Mouse (Mus musculus) intestine, postnatal 0 days (tissue): Measurements from ENCODE around the gene Apoc2. TPM values are rescaled to one million over a fixed set of nuclear protein-coding genes. Genes with fewer than 3 reads are reported as not detected.

Experiments
- ATAC-seq: fragments of 200-750 bp; cut with Nextera tagmentation; 2 replicates; pipeline ENCODE4 v1.8.0; 2017; ENCODE audit warnings: mild to moderate bottlenecking, moderate TSS enrichment, moderate library complexity
- H3K27ac ChIP-seq: fragments of 300-500 bp; sonication (generic); 2 replicates; pipeline ENCODE4 v1.5.1; 2014; ENCODE audit warnings: mild to moderate bottlenecking, low read depth, low read length, moderate library complexity
- H3K27me3 ChIP-seq: fragments of 300-500 bp; sonication (generic); replicated peaks from 2 replicates; pipeline ENCODE4 v1.6.1; 2014; ENCODE audit warnings: low read length, mixed read lengths; ENCODE audit not compliant: control insufficient read depth, insufficient read depth
- H3K36me3 ChIP-seq: fragments of 300-500 bp; sonication (generic); 2 replicates; pipeline ENCODE4 v1.6.1; 2014; ENCODE audit warnings: mild to moderate bottlenecking, moderate library complexity; ENCODE audit not compliant: control insufficient read depth, insufficient read depth
- H3K4me1 ChIP-seq: fragments of 300-500 bp; sonication (generic); replicated peaks from 2 replicates; pipeline ENCODE4 v1.6.1; 2014; ENCODE audit warnings: antibody characterized with exemption, low read length, mixed read lengths; ENCODE audit not compliant: control insufficient read depth, insufficient read depth
- H3K4me2 ChIP-seq: fragments of 300-500 bp; sonication (generic); replicated peaks from 2 replicates; pipeline ENCODE4 v1.6.1; 2014; ENCODE audit warnings: low read depth, mild to moderate bottlenecking, moderate library complexity
- H3K4me3 ChIP-seq: fragments of 300-500 bp; sonication (generic); 2 replicates; pipeline ENCODE4 v1.5.1; 2014; ENCODE audit warnings: low read depth, low read length
- H3K9ac ChIP-seq: fragments of 300-500 bp; sonication (generic); 2 replicates; pipeline ENCODE4 v1.6.1; 2014; ENCODE audit warnings: mild to moderate bottlenecking, low read depth, low read length
- H3K9me3 ChIP-seq: fragments of 300-500 bp; sonication (generic); 2 replicates; pipeline ENCODE4 v1.6.1; 2016; ENCODE audit warnings: mixed run types; ENCODE audit not compliant: control insufficient read depth
- CTCF ChIP-seq: sonication (generic); IDR thresholded peaks from 2 replicates; pipeline ENCODE4 v1.5.1; 2016; ENCODE audit warnings: low read depth, mild to moderate bottlenecking, control low read depth, antibody characterized with exemption, moderate library complexity
- WGBS: fragments of 180-500 bp; shearing (Covaris S2); extraction: QIAGEN DNeasy Blood & Tissue Kit; methylation state at CpG from one replicate; pipeline ENCODE4 v1.1.7; 2014; 5-methylcytosine and 5-hydroxymethylcytosine counted together
- polyA plus RNA-seq: library from polyadenylated mRNA; unstranded; fragments of >200 nt; fragmentation: Nextera tagmentation; extraction: Ambion mirVana; gene quantifications from 2 replicates; pipeline ENCODE4 v1.2.1, GENCODE M21; 2015

Apoc2 gene
- polyA plus RNA-seq, 1 experiment from 2014 or later = 12,482 TPM

DNA sequence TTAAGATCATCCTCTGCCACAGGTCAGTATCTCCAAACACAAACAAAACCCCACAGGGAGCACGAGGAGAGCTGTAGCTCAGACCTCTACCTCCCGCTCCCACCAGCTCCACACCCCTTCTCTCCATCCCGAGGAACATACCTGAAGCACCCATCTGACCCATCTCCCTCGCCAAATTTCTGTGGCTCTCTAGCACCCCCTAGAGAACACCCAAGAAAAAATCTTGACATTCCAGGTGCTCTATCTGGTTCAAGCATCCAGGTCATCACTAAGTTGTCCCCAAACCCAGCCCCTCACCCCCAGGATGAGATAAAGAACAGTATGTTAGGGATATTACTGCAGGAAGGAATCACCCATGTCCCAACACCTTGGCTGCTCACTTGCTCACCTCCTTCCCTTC is 35.5 kb upstream of the Apoc2 start:
- TF ChIP-seq CTCF = peak; percentile 73
- peaks cover 50% of the 10 kb centered on the region for H3K36me3 ChIP-seq
- no peak overlapping the region for H3K9ac ChIP-seq
- H3K4me2 ChIP-seq = no peak overlapping the region
- no peaks in the 10 kb centered on the region for H3K27me3 ChIP-seq
- no peak overlapping the region for H3K4me3 ChIP-seq
- no peaks in the 10 kb centered on the region; the same call in 1 of the 2 replicates for H3K4me1 ChIP-seq
- 34% methylated on average over 4 of the region's 4 CpGs for WGBS
- H3K27ac ChIP-seq = no peak overlapping the region
- ATAC-seq = no peak
- H3K9me3 ChIP-seq = no peaks in the 10 kb centered on the region

DNA sequence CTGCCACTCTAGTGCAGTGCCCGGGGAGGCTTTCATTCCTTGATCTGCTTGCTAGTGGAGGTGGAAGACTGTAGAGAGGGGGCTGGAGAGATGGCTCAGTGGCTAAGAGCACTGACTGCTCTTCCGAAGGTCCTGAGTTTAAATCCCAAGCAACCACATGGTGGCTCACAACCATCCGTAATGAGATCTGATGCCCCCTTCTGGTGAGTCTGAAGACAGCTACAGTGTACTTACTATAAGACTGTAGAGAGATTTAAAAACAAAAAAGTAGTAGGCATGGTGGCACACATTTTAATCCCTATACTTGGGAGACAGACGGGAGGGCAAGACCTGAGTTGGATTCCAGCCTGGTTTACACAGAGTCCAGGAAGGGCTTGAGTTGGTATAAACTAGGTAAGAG is 34.7 kb upstream of the Apoc2 start:
- 63% methylated on average over 4 of the region's 4 CpGs for WGBS
- Histone ChIP-seq H3K4me3 (no peak overlapping the region), H3K9ac (no peak overlapping the region), H3K4me1 (no peaks in the 10 kb centered on the region; the same call in 1 of the 2 replicates), H3K4me2 (no peak overlapping the region), H3K27me3 (no peaks in the 10 kb centered on the region), H3K27ac (no peak overlapping the region), H3K36me3 (peaks cover 50% of the 10 kb centered on the region), H3K9me3 (no peaks in the 10 kb centered on the region)
- ATAC-seq = no peak
- TF ChIP-seq CTCF = peak; percentile 71

DNA sequence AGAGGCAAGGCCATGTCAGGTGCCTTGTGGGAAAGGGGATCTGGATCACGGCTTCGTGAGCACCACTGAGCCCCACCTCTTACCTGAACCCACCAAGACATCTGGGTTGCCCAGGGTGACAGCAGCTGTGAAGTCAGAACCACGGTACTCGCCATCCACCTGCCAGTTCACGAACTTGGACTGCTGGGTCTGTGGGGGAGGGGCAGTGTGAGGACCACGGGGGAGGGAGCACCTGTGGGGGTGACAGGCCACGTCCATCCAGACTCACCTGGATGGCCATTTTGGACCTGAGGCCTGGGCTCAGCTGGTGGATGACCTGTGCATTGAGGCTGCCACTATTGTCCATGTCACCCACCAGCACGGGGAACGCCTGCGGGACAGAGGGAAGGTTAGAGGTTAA is 32.9 kb upstream of the Apoc2 start:
- H3K4me3 ChIP-seq = no peak overlapping the region

DNA sequence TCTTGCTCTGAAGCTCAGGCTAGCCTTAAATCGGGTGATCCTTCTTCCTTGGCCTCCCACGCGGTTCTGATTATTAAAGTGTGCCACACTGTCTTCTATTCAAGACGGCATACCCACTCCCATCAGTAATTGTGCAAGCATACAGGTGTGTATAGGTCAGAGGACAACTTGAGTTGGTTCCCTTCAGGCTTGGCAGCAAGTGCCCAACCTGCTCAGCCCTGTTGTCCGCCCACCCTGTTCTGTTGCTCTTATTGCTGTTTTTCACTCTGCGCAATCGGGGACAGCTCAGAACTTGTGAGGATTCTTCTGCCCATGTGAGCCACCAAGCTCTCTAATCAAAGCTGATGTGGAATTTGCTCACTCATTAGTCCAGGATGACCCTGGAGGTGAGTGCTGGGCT is 27.5 kb upstream of the Apoc2 start:
- no peak overlapping the region for H3K9ac ChIP-seq
- no peak overlapping the region for H3K27ac ChIP-seq
- no peak overlapping the region for H3K4me3 ChIP-seq
- H3K27me3 ChIP-seq = no peaks in the 10 kb centered on the region
- no peaks in the 10 kb centered on the region for H3K9me3 ChIP-seq
- 94% methylated on average over 7 of the region's 7 CpGs for WGBS
- TF ChIP-seq CTCF = no peak
- H3K36me3 ChIP-seq = peaks cover 52% of the 10 kb centered on the region
- H3K4me1 ChIP-seq = peaks cover 2% of the 10 kb centered on the region; the same call in 1 of the 2 replicates
- no peak for ATAC-seq
- no peak overlapping the region for H3K4me2 ChIP-seq

More for the DNA sequence above, 32.9 kb upstream of the Apoc2 start:
- 92% methylated on average over 10 of the region's 10 CpGs for WGBS
- Histone ChIP-seq H3K4me2 (no peak overlapping the region), H3K27ac (no peak overlapping the region), H3K27me3 (no peaks in the 10 kb centered on the region), H3K4me1 (no peaks in the 10 kb centered on the region), H3K9ac (no peak overlapping the region), H3K9me3 (no peaks in the 10 kb centered on the region), H3K36me3 (peaks cover 53% of the 10 kb centered on the region)
- TF ChIP-seq CTCF = no peak
- ATAC-seq = no peak

DNA sequence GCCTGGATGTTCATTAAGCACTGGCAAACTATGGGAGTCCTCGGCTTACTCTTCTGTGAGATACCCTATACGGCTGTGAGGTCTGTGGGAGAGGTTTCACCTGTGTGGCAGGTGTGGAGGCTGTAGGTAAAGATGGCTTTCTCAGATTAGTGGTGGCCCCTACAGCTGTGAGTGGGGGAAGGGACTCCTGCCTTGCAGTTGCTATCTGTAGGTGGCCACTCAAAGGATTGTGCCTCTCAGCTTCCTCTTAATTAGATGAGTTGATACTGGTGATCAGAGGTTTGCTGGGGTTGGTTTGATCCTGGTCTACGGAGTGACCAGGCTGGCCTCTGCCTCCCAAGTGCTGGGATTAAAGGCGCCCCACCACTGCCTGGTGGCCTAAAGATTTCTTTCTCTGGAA is 26.7 kb upstream of the Apoc2 start:
- ATAC-seq = no peak

DNA sequence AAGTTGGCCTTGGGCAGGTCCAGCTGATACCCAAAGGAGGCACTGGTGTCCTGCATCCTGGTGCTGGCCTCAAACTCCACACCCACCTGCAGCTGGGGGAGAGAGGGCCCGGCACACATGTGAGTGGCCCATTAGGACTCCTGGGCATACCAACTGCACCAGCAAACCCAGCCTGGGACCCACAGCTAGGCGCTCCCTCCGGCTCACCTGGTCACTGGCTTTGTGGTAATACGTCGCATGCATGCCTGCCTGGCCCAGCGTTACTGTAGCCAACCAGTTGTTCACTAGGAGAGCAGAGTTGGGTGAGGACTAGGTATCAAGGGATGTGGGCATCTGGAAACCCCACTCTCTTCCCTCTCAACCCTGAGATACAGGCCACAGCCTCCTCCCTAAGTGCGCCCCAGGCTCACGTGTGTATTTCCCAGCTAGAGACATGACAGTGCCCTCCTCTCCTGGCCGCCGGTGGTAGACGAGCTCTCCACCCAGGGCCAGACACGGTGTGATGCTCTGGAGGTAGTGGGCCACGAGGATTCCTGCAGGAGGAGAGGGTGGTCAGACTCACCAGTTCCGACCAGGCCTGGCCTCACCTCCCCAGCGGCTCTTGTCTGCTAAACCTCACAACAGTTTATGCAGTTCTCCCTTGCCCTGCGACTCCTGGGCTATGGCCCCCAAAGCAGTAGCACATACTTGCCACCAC is 25.3 kb upstream of the Apoc2 start:
- Histone ChIP-seq H3K4me3 (no peak overlapping the region), H3K27ac (no peak overlapping the region), H3K27me3 (no peaks in the 10 kb centered on the region), H3K9me3 (no peaks in the 10 kb centered on the region), H3K9ac (no peak overlapping the region), H3K36me3 (peaks cover 32% of the 10 kb centered on the region), H3K4me2 (no peak overlapping the region), H3K4me1 (peaks cover 9% of the 10 kb centered on the region)
- WGBS = 88% methylated on average over 16 of the region's 16 CpGs
- ATAC-seq = no peak
- TF ChIP-seq CTCF = no peak

More for the DNA sequence above, 26.7 kb upstream of the Apoc2 start:
- H3K4me1 ChIP-seq = peaks cover 4% of the 10 kb centered on the region
- 82% methylated on average over 4 of the region's 4 CpGs for WGBS
- no peak overlapping the region for H3K4me2 ChIP-seq
- TF ChIP-seq CTCF = no peak
- no peak overlapping the region for H3K9ac ChIP-seq
- peaks cover 46% of the 10 kb centered on the region for H3K36me3 ChIP-seq
- H3K27me3 ChIP-seq = no peaks in the 10 kb centered on the region
- no peaks in the 10 kb centered on the region for H3K9me3 ChIP-seq
- H3K4me3 ChIP-seq = no peak overlapping the region
- no peak overlapping the region for H3K27ac ChIP-seq
